In genomic region chr4:58825921-58826320, GRCm38 (mm10) we compare ENCODE assay signal across 18 mouse cellular contexts. TPM values are rescaled to one million over a fixed set of nuclear protein-coding genes. Genes with fewer than 3 reads are reported as not detected.
DNase-seq lines count a peak whose midpoint lies in the region; ATAC-seq lines count a peak whose summit lies in the region.
"Had no signal": no experiment of that assay in that cellular context is flagged by ENCODE, and none has a peak within 500 bp of the region (broad histone marks: within the 10 kb centered on the region; RNA-seq: fewer than 3 reads in every experiment).

No protein-coding gene starts in this region.

- no peak for ATAC-seq in cerebellum, adult (ENCODE audit: insufficient number of reproducible peaks, low FRiP score, low TSS enrichment)
- ATAC-seq: forebrain, embryonic 16.5 days; hindbrain, embryonic 16.5 days; lung, postnatal 0 days had no signal

- intact Hi-C loops in gastrocnemius, postnatal 36 days (cut with DNase I) = no loop called here

- peak; percentile 7 for DNase-seq in cerebellum, adult 9-10 months
- peak; percentile 64 for DNase-seq in ovary, adult 18-20 months (ENCODE audit: low spot score)
- DNase-seq in ovary, postnatal 14 days (ENCODE audit: low spot score) = no peak
- DNase-seq in adrenal gland, postnatal 25 days = peak; percentile 31
- DNase-seq in gastrocnemius, postnatal 36 days = peak; percentile 17 to 21
- DNase-seq in embryo, embryonic 10.5 days (ENCODE audit: low spot score) = no peak
- no peak for DNase-seq in kidney, postnatal 14 days
- DNase-seq: embryo, embryonic 11 days; kidney, adult 9 months; liver, embryonic 13.5 days; right cerebral cortex, adult 18-20 months; thymus, postnatal 4 days had no signal

RNA-seq across cellular contexts. Expression of gene Olfr267, which starts 38.4 kb away (rescaled TPM):
- 0.29 and 0.52 TPM in 2 replicates for total RNA-seq in adrenal gland, postnatal 25 days (2021)
- not detected for total RNA-seq in gastrocnemius, postnatal 36 days (2021)
- total RNA-seq: ES-E14; monocyte, adult 5-6 weeks had no signal

Comparison
In these comparisons a context has a peak if more than half of its experiments do, and no peak if none do; other contexts are left out.
1. DNase-seq: peak in cerebellum, adult 9-10 months (single experiment), ovary, adult 18-20 months (single experiment), adrenal gland, postnatal 25 days (single experiment) and gastrocnemius, postnatal 36 days (2 of 2); none in ovary, postnatal 14 days (single experiment), embryo, embryonic 10.5 days (single experiment) and kidney, postnatal 14 days (single experiment).